Mouse (Mus musculus) ES-E14 (cell line): ENCODE data around the gene Snrpc. TPM values are rescaled to one million over a fixed set of nuclear protein-coding genes. Genes with fewer than 3 reads are reported as not detected.
"Not testable (repeated sequence)": the region's sequence is repeated elsewhere in the genome, so short reads cannot be mapped to it uniquely, and the experiment has no call there.

ENCODE experiments used
- DNase-seq: peaks from one replicate; pipeline ENCODE4 v3.0.0-alpha.2; 2013; ENCODE audit warnings: low read depth, low spot score
- H3K27ac ChIP-seq: 2 replicates; pipeline ENCODE4 v1.5.1; 2012; ENCODE audit warnings: low read depth, mild to moderate bottlenecking, low read length, moderate library complexity, mixed read lengths; ENCODE audit not compliant: poor library complexity, insufficient read depth, severe bottlenecking
- H3K36me3 ChIP-seq: 2 replicates; pipeline ENCODE4 v1.6.1; 2012; ENCODE audit warnings: mild to moderate bottlenecking, low read length, moderate library complexity, mixed read lengths; ENCODE audit not compliant: control insufficient read depth, poor library complexity, insufficient read depth, severe bottlenecking
- H3K4me1 ChIP-seq, 2 experiments: fragments of 150-350 bp in 1 of 2; sonication (generic) in 1 of 2; 2 replicates each; pipeline ENCODE4 v1.6.1; 2012; ENCODE audit warnings: low read length in 2 of 2, mild to moderate bottlenecking in 1 of 2, mixed read lengths in 1 of 2; ENCODE audit not compliant: control insufficient read depth in 2 of 2, insufficient read depth in 2 of 2, poor library complexity in 1 of 2
- H3K4me3 ChIP-seq, 2 experiments: fragments of 150-350 bp in 1 of 2; sonication (generic) in 1 of 2; 2 replicates each; pipeline ENCODE4 v1.5.1; 2012; ENCODE audit warnings: low read length in 2 of 2, low read depth in 1 of 2, mild to moderate bottlenecking in 1 of 2, mixed read lengths in 1 of 2; ENCODE audit not compliant: insufficient read depth in 1 of 2, poor library complexity in 1 of 2, severe bottlenecking in 1 of 2
- H3K9ac ChIP-seq: 2 replicates; pipeline ENCODE4 v1.6.1; 2012; ENCODE audit warnings: low read depth, mild to moderate bottlenecking, low read length, mixed read lengths; ENCODE audit not compliant: poor library complexity, insufficient read depth, severe bottlenecking
- H3K9me3 ChIP-seq: fragments of 150-350 bp; sonication (generic); 2 replicates; pipeline ENCODE4 v1.6.1; 2012; ENCODE audit warnings: low read depth, mild to moderate bottlenecking, low read length; ENCODE audit not compliant: control insufficient read depth, insufficient read depth
- CHD2 ChIP-seq: IDR thresholded peaks from 2 replicates; pipeline ENCODE4 v1.6.1; 2014; ENCODE audit warnings: mild to moderate bottlenecking, low read depth, low read length, inconsistent platforms
- HCFC1 ChIP-seq: IDR thresholded peaks from 2 replicates; pipeline ENCODE4 v1.6.1; 2012; ENCODE audit warnings: low read length, inconsistent platforms, borderline replicate concordance; ENCODE audit not compliant: insufficient read depth
- MAFK ChIP-seq: IDR thresholded peaks from 2 replicates; pipeline ENCODE4 v1.6.1; 2014; ENCODE audit warnings: mild to moderate bottlenecking, low read depth, low read length, inconsistent platforms; ENCODE audit not compliant: insufficient read depth
- ZC3H11A ChIP-seq: IDR thresholded peaks from 2 replicates; pipeline ENCODE4 v1.6.1; 2012; ENCODE audit warnings: low read depth, mild to moderate bottlenecking, inconsistent platforms, low read length, borderline replicate concordance
- ZNF384 ChIP-seq: IDR thresholded peaks from 2 replicates; pipeline ENCODE4 v1.6.1; 2012; ENCODE audit warnings: low read depth, low read length, inconsistent platforms
- in situ Hi-C, 2 experiments: fragments of 600-800 bp; cut with MboI; formaldehyde crosslinking; loops; one replicate each; pipeline ENCODE4 v1.15.1; 2025; ENCODE audit warnings: low sequenced_read_pairs in 2 of 2, inconsistent platforms in 1 of 2; ENCODE audit not compliant: unreplicated experiment in 2 of 2
- total RNA-seq: library from RNA; depleted of rRNA; stranded (reverse); fragments of 300-350 nt; gene quantifications from 2 replicates; pipeline ENCODE4 v1.2.3, GENCODE M21; 2012; rRNA removed

Snrpc gene
- 120 and 185 TPM in 2 replicates for total RNA-seq

GRCm38 (mm10) chr17:27837850-27838249 lies at the start of gene Snrpc:
Gene Snrpc (plus strand): TSS chr17:27838150.
- H3K4me1 ChIP-seq, H3K36me3 ChIP-seq, H3K9me3 ChIP-seq, H3K4me3 ChIP-seq, H3K27ac ChIP-seq, H3K9ac ChIP-seq, DNase-seq, in situ Hi-C loops: not testable (repeated sequence)

- in situ Hi-C loops, result no loop called here
- Histone ChIP-seq H3K27ac (no peak overlapping the region), H3K9ac (no peak overlapping the region), H3K36me3 (peaks cover 16% of the 10 kb centered on the region; the same call in 1 of the 2 replicates), H3K4me3 (no peak overlapping the region), H3K4me1 (0 out of 4 replicates have a peak, but pooled peaks cover 0 to 2% of the 10 kb centered on the region in 2 experiments), H3K9me3 (no peaks in the 10 kb centered on the region)
- TF ChIP-seq ZNF384 (no peak), HCFC1 (no peak), MAFK (no peak), ZC3H11A (no peak), CHD2 (no peak)
- DNase-seq, result no peak
These were observed 49.3 kb upstream of the Snrpc start for GRCm38 (mm10) chr17:27788456-27789172.

- Histone ChIP-seq H3K36me3 (peaks cover 16% of the 10 kb centered on the region; the same call in 1 of the 2 replicates), H3K9me3 (no peaks in the 10 kb centered on the region), H3K9ac (no peak overlapping the region), H3K4me1 (0 out of 4 replicates have a peak, but pooled peaks cover 0 to 2% of the 10 kb centered on the region in 2 experiments), H3K4me3 (no peak overlapping the region), H3K27ac (no peak overlapping the region)
- DNase-seq, result no peak
- TF ChIP-seq ZC3H11A (no peak), CHD2 (no peak), HCFC1 (no peak), MAFK (no peak), ZNF384 (no peak)
- in situ Hi-C loops, result no loop called here
These were observed 47.9 kb upstream of the Snrpc start for GRCm38 (mm10) chr17:27790015-27790414.

GRCm38 (mm10) chr17:27790976-27791375 lies 47.0 kb upstream of the Snrpc start:
- DNase-seq, result no peak
- no peak overlapping the region for H3K4me3 ChIP-seq
- H3K4me1 ChIP-seq, result peaks cover 0 to 3% of the 10 kb centered on the region in 2 experiments; a peak in 1 of 4 replicates
- in situ Hi-C loops, result no loop called here
- no peak overlapping the region for H3K27ac ChIP-seq
- no peak overlapping the region for H3K9ac ChIP-seq
- TF ChIP-seq ZC3H11A (no peak), MAFK (no peak), CHD2 (no peak), HCFC1 (no peak), ZNF384 (no peak)
- H3K36me3 ChIP-seq, result peaks cover 10% of the 10 kb centered on the region; the same call in 1 of the 2 replicates
- no peaks in the 10 kb centered on the region for H3K9me3 ChIP-seq
